In genomic region chr16:87133874-87134273, GRCm38 (mm10) we compare ENCODE assay signal across 18 mouse cellular contexts.
"Had no signal": no experiment of that assay in that cellular context is flagged by ENCODE, and none has a peak within 500 bp of the region (broad histone marks: within the 10 kb centered on the region; RNA-seq: fewer than 3 reads in every experiment).

No protein-coding gene starts in this region.

- H3K27me3 ChIP-seq: midbrain, embryonic 12.5 days; neural tube, embryonic 13.5 days; neural tube, embryonic 15.5 days had no signal

- H3K9ac ChIP-seq: lung, embryonic 14.5 days; midbrain, embryonic 12.5 days; neural tube, embryonic 13.5 days; neural tube, embryonic 15.5 days had no signal

- H3K4me2 ChIP-seq: lung, embryonic 14.5 days; midbrain, embryonic 12.5 days; neural tube, embryonic 13.5 days; neural tube, embryonic 15.5 days had no signal

- DNase-seq: lung, embryonic 14.5 days; lung, postnatal 10 days; lung, postnatal 4 days; midbrain, embryonic 14.5 days; retina, postnatal 1 day; right cerebral cortex, adult 18-20 months; right cerebral cortex, postnatal 25 days; right cerebral cortex, postnatal 4 days; spleen, adult 18-20 months; thymus, adult 18-20 months; thymus, postnatal 14 days; thymus, postnatal 36 days had no signal

- H3K9me3 ChIP-seq: midbrain, embryonic 10.5 days; midbrain, embryonic 12.5 days; neural tube, embryonic 13.5 days; neural tube, embryonic 15.5 days had no signal

- H3K36me3 ChIP-seq: midbrain, embryonic 10.5 days; midbrain, embryonic 12.5 days; neural tube, embryonic 13.5 days; neural tube, embryonic 15.5 days had no signal

- ATAC-seq: midbrain, embryonic 16.5 days had no signal

- H3K27ac ChIP-seq: midbrain, embryonic 10.5 days; midbrain, embryonic 12.5 days; neural tube, embryonic 13.5 days; neural tube, embryonic 15.5 days had no signal

- H3K4me3 ChIP-seq: midbrain, embryonic 10.5 days; midbrain, embryonic 12.5 days; myocyte; neural tube, embryonic 13.5 days; neural tube, embryonic 15.5 days had no signal

- H3K4me1 ChIP-seq: midbrain, embryonic 10.5 days; midbrain, embryonic 12.5 days; neural tube, embryonic 13.5 days; neural tube, embryonic 15.5 days had no signal
